8 mouse cellular contexts compared by ENCODE assay signal in genomic region chr3:87616354-87616753, GRCm38 (mm10). TPM values are rescaled to one million over a fixed set of nuclear protein-coding genes. Genes with fewer than 3 reads are reported as not detected.
DNase-seq lines count a peak whose midpoint lies in the region; ATAC-seq lines count a peak whose summit lies in the region.
"Had no signal": no experiment of that assay in that cellular context is flagged by ENCODE, and none has a peak within 500 bp of the region (broad histone marks: within the 10 kb centered on the region; RNA-seq: fewer than 3 reads in every experiment).

No protein-coding gene starts in this region.

- H3K4me1 ChIP-seq in liver, embryonic 11.5 days (replicated peaks; ENCODE audit: control insufficient read depth, insufficient read depth, low read length): peaks cover 22% of the 10 kb centered on the region
- peaks cover 6% of the 10 kb centered on the region; the same call in 1 of the 2 replicates for H3K4me1 ChIP-seq in hindbrain, embryonic 11.5 days (replicated peaks; ENCODE audit: control insufficient read depth, insufficient read depth, low read length)
- H3K4me1 ChIP-seq in liver, embryonic 15.5 days (replicated peaks): peaks cover 30% of the 10 kb centered on the region

- peaks cover 2% of the 10 kb centered on the region; the same call in 1 of the 2 replicates for H3K27me3 ChIP-seq in liver, embryonic 11.5 days (replicated peaks; ENCODE audit: control insufficient read depth, insufficient read depth, low read length)
- no peaks in the 10 kb centered on the region for H3K27me3 ChIP-seq in hindbrain, embryonic 11.5 days (ENCODE audit: control insufficient read depth, insufficient read depth, low read length)
- peaks cover 39% of the 10 kb centered on the region for H3K27me3 ChIP-seq in liver, embryonic 15.5 days
- no peaks in the 10 kb centered on the region for H3K27me3 ChIP-seq in splenic B cell, adult 2 months (ENCODE audit: control insufficient read depth, insufficient read depth, low read length, poor library complexity, severe bottlenecking)

- no peak for DNase-seq in liver, embryonic 11.5 days (ENCODE audit: low spot score)
- no peak for DNase-seq in liver
- no peak for DNase-seq in hindbrain, embryonic 11.5 days (ENCODE audit: low spot score)
- DNase-seq in splenic B cell, adult 2 months (ENCODE audit: low read depth, low spot score): peak; percentile 24
- DNase-seq in frontal cortex, postnatal 36 days (ENCODE audit: low spot score in 2 of 2): no peak
- DNase-seq: cerebellum, postnatal 14 days had no signal

- H3K9ac ChIP-seq in liver, embryonic 11.5 days (ENCODE audit: low read depth, low read length): no peak overlapping the region
- peak overlapping the region; percentile 87; the same call in 1 of the 2 replicates for H3K9ac ChIP-seq in hindbrain, embryonic 11.5 days (ENCODE audit: low read depth, low read length)
- H3K9ac ChIP-seq in liver, embryonic 15.5 days: no peak overlapping the region

- peak overlapping the region; percentile 88 for H3K4me2 ChIP-seq in liver, embryonic 11.5 days
- H3K4me2 ChIP-seq in hindbrain, embryonic 11.5 days (replicated peaks; ENCODE audit: low read depth, low read length): peak overlapping the region; percentile 67; the same call in 1 of the 2 replicates
- 0 out of 2 replicates have a peak overlapping the region, but pooled peaks have one; percentile 86 for H3K4me2 ChIP-seq in liver, embryonic 15.5 days

- H3K9me3 ChIP-seq in liver, embryonic 11.5 days (ENCODE audit: control insufficient read depth, low read length): no peaks in the 10 kb centered on the region
- no peaks in the 10 kb centered on the region for H3K9me3 ChIP-seq in hindbrain, embryonic 11.5 days (ENCODE audit: control insufficient read depth, low read length)
- no peaks in the 10 kb centered on the region for H3K9me3 ChIP-seq in liver, embryonic 15.5 days (replicated peaks)

- H3K4me3 ChIP-seq in liver, embryonic 11.5 days (ENCODE audit: low read depth, low read length): no peak overlapping the region
- H3K4me3 ChIP-seq in hindbrain, embryonic 11.5 days (ENCODE audit: low read depth, low read length): no peak overlapping the region
- H3K4me3 ChIP-seq in liver, embryonic 15.5 days (replicated peaks): no peak overlapping the region

- 56% methylated on average over 4 of the region's 4 CpGs for WGBS in liver, embryonic 11.5 days
- WGBS in hindbrain, embryonic 11.5 days: 68% methylated on average over 4 of the region's 4 CpGs
- WGBS in liver, embryonic 15.5 days (ENCODE audit: insufficient replicate concordance): 58% methylated on average over 4 of the region's 4 CpGs

- no peak overlapping the region for H3K27ac ChIP-seq in liver, embryonic 11.5 days (ENCODE audit: low read depth, low read length)
- no peak overlapping the region for H3K27ac ChIP-seq in hindbrain, embryonic 11.5 days (ENCODE audit: low read depth, low read length)
- H3K27ac ChIP-seq in liver, embryonic 15.5 days (replicated peaks): no peak overlapping the region

- no peak for ATAC-seq in liver, embryonic 11.5 days (replicated peaks; ENCODE audit: low FRiP score)
- ATAC-seq in hindbrain, embryonic 11.5 days (ENCODE audit: low FRiP score): peak; percentile 21; the same call in 1 of the 2 replicates
- ATAC-seq in liver, embryonic 15.5 days (ENCODE audit: insufficient read depth): no peak
- no peak for ATAC-seq in erythroblast, adult 5-6 weeks (replicated peaks; ENCODE audit: low FRiP score, poor library complexity, severe bottlenecking)

- H3K36me3 ChIP-seq in liver, embryonic 11.5 days (ENCODE audit: control insufficient read depth, insufficient read depth, low read length): no peaks in the 10 kb centered on the region
- H3K36me3 ChIP-seq in hindbrain, embryonic 11.5 days (ENCODE audit: control insufficient read depth, insufficient read depth, low read length): no peaks in the 10 kb centered on the region
- no peaks in the 10 kb centered on the region for H3K36me3 ChIP-seq in liver, embryonic 15.5 days (replicated peaks)
- no peaks in the 10 kb centered on the region for H3K36me3 ChIP-seq in splenic B cell, adult 2 months (ENCODE audit: control insufficient read depth, insufficient read depth, low read length, poor library complexity, severe bottlenecking)

RNA-seq across cellular contexts. Expression of gene Arhgef11, which starts 1.0 kb away (rescaled TPM):
- polyA plus RNA-seq in liver, embryonic 11.5 days (2014; fragmentation: Nextera tagmentation; extraction: Ambion mirVana): 6.3 and 7.6 TPM in 2 replicates
- polyA plus RNA-seq in hindbrain, embryonic 11.5 days (2014; fragmentation: Nextera tagmentation; extraction: Ambion mirVana): 13.7 and 18.6 TPM in 2 replicates
- 2.7 and 3.7 TPM in 2 replicates for polyA plus RNA-seq in liver, embryonic 15.5 days (2015; fragmentation: Nextera tagmentation; extraction: Ambion mirVana)
- 1.9 and 4.4 TPM in 2 replicates for total RNA-seq in erythroblast, adult 5-6 weeks (2015; ENCODE audit: low replicate concordance)
- total RNA-seq in erythroblast, adult 5-6 weeks (2017; ENCODE audit: low replicate concordance): 2.2 and 2.8 TPM in 2 replicates
